Mouse (Mus musculus): ENCODE data around the gene Prdm12. TPM values are rescaled to one million over a fixed set of nuclear protein-coding genes. Genes with fewer than 3 reads are reported as not detected.
"Not testable (repeated sequence)": the region's sequence is repeated elsewhere in the genome, so short reads cannot be mapped to it uniquely, and the experiment has no call there.

Prdm12 gene
- total RNA-seq, 1 experiment from 2014 or later, result not detected

GRCm38 (mm10) chr2:31640609-31641507 lies 1.0 kb downstream of the Prdm12 start:
- no peak for ATAC-seq (ENCODE audit: extremely low read depth, insufficient number of reproducible peaks, low FRiP score, poor library complexity, severe bottlenecking)

GRCm38 (mm10) chr2:31641508-31641830 lies 1.6 kb downstream of the Prdm12 start:
- no peak for ATAC-seq (ENCODE audit: extremely low read depth, insufficient number of reproducible peaks, low FRiP score, poor library complexity, severe bottlenecking)

GRCm38 (mm10) chr2:31641929-31642328 lies 2.1 kb downstream of the Prdm12 start:
- ATAC-seq (ENCODE audit: extremely low read depth, insufficient number of reproducible peaks, low FRiP score, poor library complexity, severe bottlenecking), result no peak

- ATAC-seq (ENCODE audit: extremely low read depth, insufficient number of reproducible peaks, low FRiP score, poor library complexity, severe bottlenecking), result no peak
These were observed 14.4 kb downstream of the Prdm12 start for GRCm38 (mm10) chr2:31653971-31654853.

GRCm38 (mm10) chr2:31654854-31655559 lies 15.2 kb downstream of the Prdm12 start:
- ATAC-seq (ENCODE audit: extremely low read depth, insufficient number of reproducible peaks, low FRiP score, poor library complexity, severe bottlenecking), result no peak

- ATAC-seq (ENCODE audit: extremely low read depth, insufficient number of reproducible peaks, low FRiP score, poor library complexity, severe bottlenecking), result no peak
These were observed 16.5 kb downstream of the Prdm12 start for GRCm38 (mm10) chr2:31656374-31656773.

- no peak for ATAC-seq (ENCODE audit: extremely low read depth, insufficient number of reproducible peaks, low FRiP score, poor library complexity, severe bottlenecking)
These were observed 23.3 kb downstream of the Prdm12 start for GRCm38 (mm10) chr2:31662939-31663803.

- no peak for ATAC-seq (ENCODE audit: extremely low read depth, insufficient number of reproducible peaks, low FRiP score, poor library complexity, severe bottlenecking)
These were observed 24.0 kb downstream of the Prdm12 start for GRCm38 (mm10) chr2:31663804-31664180.

GRCm38 (mm10) chr2:31667332-31667731 lies 27.5 kb downstream of the Prdm12 start:
- ATAC-seq (ENCODE audit: extremely low read depth, insufficient number of reproducible peaks, low FRiP score, poor library complexity, severe bottlenecking), result no peak

GRCm38 (mm10) chr2:31670551-31671035 lies 30.8 kb downstream of the Prdm12 start, which contains the start of gene Exosc2:
Gene Exosc2 (plus strand): TSS chr2:31670715.
- peak; percentile 97 for ATAC-seq (ENCODE audit: extremely low read depth, insufficient number of reproducible peaks, low FRiP score, poor library complexity, severe bottlenecking)

- no peak for ATAC-seq (ENCODE audit: extremely low read depth, insufficient number of reproducible peaks, low FRiP score, poor library complexity, severe bottlenecking)
These were observed 38.8 kb downstream of the Prdm12 start for GRCm38 (mm10) chr2:31678641-31679040.

GRCm38 (mm10) chr2:31681051-31681707 lies 41.3 kb downstream of the Prdm12 start:
- not testable (repeated sequence) for ATAC-seq (ENCODE audit: extremely low read depth, insufficient number of reproducible peaks, low FRiP score, poor library complexity, severe bottlenecking)

GRCm38 (mm10) chr2:31681731-31682235 lies 41.9 kb downstream of the Prdm12 start:
- no peak for ATAC-seq (ENCODE audit: extremely low read depth, insufficient number of reproducible peaks, low FRiP score, poor library complexity, severe bottlenecking)

GRCm38 (mm10) chr2:31683666-31684065 lies 43.8 kb downstream of the Prdm12 start:
- no peak for ATAC-seq (ENCODE audit: extremely low read depth, insufficient number of reproducible peaks, low FRiP score, poor library complexity, severe bottlenecking)

- ATAC-seq (ENCODE audit: extremely low read depth, insufficient number of reproducible peaks, low FRiP score, poor library complexity, severe bottlenecking), result peak; percentile 99
These were observed 48.5 kb downstream of the Prdm12 start, which contains the start of gene Abl1 for GRCm38 (mm10) chr2:31688074-31688925. Gene Abl1 (plus strand): TSS chr2:31688376.

- no peak for ATAC-seq (ENCODE audit: extremely low read depth, insufficient number of reproducible peaks, low FRiP score, poor library complexity, severe bottlenecking)
These were observed 49.2 kb downstream of the Prdm12 start for GRCm38 (mm10) chr2:31689045-31689444.

- ATAC-seq (ENCODE audit: extremely low read depth, insufficient number of reproducible peaks, low FRiP score, poor library complexity, severe bottlenecking), result no peak
These were observed 50.2 kb downstream of the Prdm12 start for GRCm38 (mm10) chr2:31690063-31690462.
